Mouse (Mus musculus): ENCODE measurements at regions not wholly inside any gene's neighbourhood (a gene's known extent, or its start where the extent isn't known, plus 50 kb on each side); places are given as distances from the start of the nearest gene placed in this dataset.

- WGBS, result 75% methylated on average over 3 of the region's 3 CpGs
- H3K4me3 ChIP-seq (ENCODE audit: low read length), result no peak overlapping the region
- H3K36me3 ChIP-seq (ENCODE audit: control insufficient read depth, insufficient read depth, low read length), result no peaks in the 10 kb centered on the region
- ATAC-seq, result no peak
- no peaks in the 10 kb centered on the region for H3K4me1 ChIP-seq (ENCODE audit: control insufficient read depth, insufficient read depth, low read length)
- H3K4me2 ChIP-seq (ENCODE audit: low read depth, low read length), result no peak overlapping the region
- no peaks in the 10 kb centered on the region for H3K9me3 ChIP-seq (ENCODE audit: control insufficient read depth, low read length)
- no peak overlapping the region for H3K27ac ChIP-seq (ENCODE audit: low read length)
- H3K27me3 ChIP-seq (replicated peaks; ENCODE audit: control insufficient read depth, insufficient read depth, low read length), result no peaks in the 10 kb centered on the region
- H3K9ac ChIP-seq (ENCODE audit: low read depth, low read length), result no peak overlapping the region
These were observed 181.6 kb upstream of the Fam92a start for GRCm38 (mm10) chr4:12353337-12353856.

DNA sequence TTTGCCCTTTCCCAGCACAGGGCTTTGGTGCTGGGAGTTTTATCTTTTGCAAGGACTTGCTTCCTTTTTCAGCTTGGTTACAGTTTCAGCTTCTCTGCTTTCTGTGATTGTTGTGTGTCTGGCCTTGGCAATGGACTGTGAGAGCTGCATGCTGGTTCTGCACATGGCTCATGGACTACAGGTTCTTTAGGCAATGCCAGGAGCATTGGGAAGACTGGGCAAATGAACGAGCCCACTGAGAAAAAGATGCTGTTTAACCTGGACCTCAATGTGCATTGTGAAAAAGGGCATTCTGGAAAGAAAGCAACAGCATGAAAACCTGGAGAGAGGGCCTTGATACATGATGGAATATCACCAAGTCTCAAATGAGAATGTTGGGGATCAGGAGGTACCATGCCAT is 167.4 kb upstream of the Fam92a start:
- no peaks in the 10 kb centered on the region for H3K4me1 ChIP-seq (ENCODE audit: control insufficient read depth, insufficient read depth, low read length)
- ATAC-seq, result no peak
- H3K4me3 ChIP-seq (ENCODE audit: low read length), result no peak overlapping the region
- no peak overlapping the region for H3K9ac ChIP-seq (ENCODE audit: low read depth, low read length)
- H3K27me3 ChIP-seq (replicated peaks; ENCODE audit: control insufficient read depth, insufficient read depth, low read length), result no peaks in the 10 kb centered on the region
- 82% methylated on average over 1 of the region's 1 CpGs for WGBS
- no peak overlapping the region for H3K27ac ChIP-seq (ENCODE audit: low read length)
- no peaks in the 10 kb centered on the region for H3K36me3 ChIP-seq (ENCODE audit: control insufficient read depth, insufficient read depth, low read length)
- H3K9me3 ChIP-seq (ENCODE audit: control insufficient read depth, low read length), result no peaks in the 10 kb centered on the region
- H3K4me2 ChIP-seq (ENCODE audit: low read depth, low read length), result no peak overlapping the region

DNA sequence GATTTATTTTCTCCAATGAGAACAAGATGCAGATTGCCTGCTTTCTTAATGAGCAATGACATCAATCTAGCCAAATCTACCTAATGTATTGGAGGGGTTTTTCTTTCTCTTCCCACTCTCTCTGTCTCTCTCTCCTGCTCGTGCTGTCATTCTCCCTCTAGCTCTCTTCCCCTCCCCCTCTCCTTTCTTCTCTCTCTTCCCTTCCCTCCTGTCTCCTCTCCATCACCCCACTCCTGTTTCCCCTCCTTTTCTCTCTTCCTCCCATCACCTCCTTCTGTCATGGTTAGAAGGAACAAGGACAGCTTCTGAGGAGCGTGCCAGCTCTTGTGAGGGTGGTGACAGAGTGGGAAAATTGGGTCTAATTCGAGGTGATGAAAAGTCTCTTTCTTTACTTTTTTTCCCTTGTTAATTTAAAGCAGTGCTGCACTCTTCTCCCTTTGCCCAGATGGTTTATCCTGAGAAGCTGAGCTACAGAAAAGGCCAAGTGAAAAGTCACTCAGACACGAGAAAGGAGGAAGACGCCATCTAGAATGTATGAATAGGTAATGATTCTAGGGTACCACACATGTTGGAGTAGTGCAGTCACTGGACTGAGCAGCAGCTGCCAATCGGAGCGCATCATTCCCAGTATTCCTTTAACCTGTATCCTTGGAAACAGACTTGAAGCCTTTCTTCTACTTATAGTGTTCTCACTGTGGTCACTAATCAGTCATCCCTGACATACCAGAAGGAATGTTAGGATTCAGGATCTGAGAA is 163.2 kb upstream of the Fam92a start:
- Histone ChIP-seq H3K9ac (ENCODE audit: low read depth, low read length) (no peak overlapping the region), H3K36me3 (ENCODE audit: control insufficient read depth, insufficient read depth, low read length) (no peaks in the 10 kb centered on the region), H3K27ac (ENCODE audit: low read length) (no peak overlapping the region), H3K4me2 (ENCODE audit: low read depth, low read length) (no peak overlapping the region), H3K4me1 (ENCODE audit: control insufficient read depth, insufficient read depth, low read length) (no peaks in the 10 kb centered on the region), H3K9me3 (ENCODE audit: control insufficient read depth, low read length) (no peaks in the 10 kb centered on the region), H3K4me3 (ENCODE audit: low read length) (no peak overlapping the region), H3K27me3 (replicated peaks; ENCODE audit: control insufficient read depth, insufficient read depth, low read length) (no peaks in the 10 kb centered on the region)
- WGBS, result 77% methylated on average over 7 of the region's 7 CpGs
- ATAC-seq, result no peak

GRCm38 (mm10) chr4:12334429-12334828 is 162.6 kb upstream of the Fam92a start:
- Histone ChIP-seq H3K36me3 (ENCODE audit: control insufficient read depth, insufficient read depth, low read length) (no peaks in the 10 kb centered on the region), H3K9ac (ENCODE audit: low read depth, low read length) (no peak overlapping the region), H3K27ac (ENCODE audit: low read length) (no peak overlapping the region), H3K9me3 (ENCODE audit: control insufficient read depth, low read length) (no peaks in the 10 kb centered on the region), H3K4me1 (ENCODE audit: control insufficient read depth, insufficient read depth, low read length) (no peaks in the 10 kb centered on the region), H3K4me2 (ENCODE audit: low read depth, low read length) (no peak overlapping the region), H3K27me3 (replicated peaks; ENCODE audit: control insufficient read depth, insufficient read depth, low read length) (no peaks in the 10 kb centered on the region), H3K4me3 (ENCODE audit: low read length) (no peak overlapping the region)
- no peak for ATAC-seq
- WGBS, result 56% methylated on average over 9 of the region's 9 CpGs

DNA sequence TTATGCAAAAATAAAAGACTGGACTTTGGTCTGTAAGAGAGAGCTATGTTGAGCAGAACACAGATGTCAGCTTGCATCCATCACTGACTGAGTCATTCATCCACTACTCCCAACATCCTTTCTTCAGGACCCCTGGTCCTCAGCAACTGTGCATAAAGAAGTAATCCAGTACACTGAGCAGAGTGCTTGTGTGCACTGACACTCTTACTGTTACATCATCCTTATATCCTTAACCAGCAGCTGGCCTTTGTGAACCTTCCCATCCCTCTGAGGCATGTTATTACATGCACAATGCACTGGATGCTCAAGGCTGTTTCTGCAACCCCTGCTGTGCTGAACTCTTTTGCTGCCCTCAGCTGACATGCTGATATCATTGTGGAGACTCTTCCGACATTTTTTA is 144.2 kb upstream of the Fam92a start:
- 88% methylated on average over 1 of the region's 1 CpGs for WGBS
- Histone ChIP-seq H3K27me3 (replicated peaks; ENCODE audit: control insufficient read depth, insufficient read depth, low read length) (no peaks in the 10 kb centered on the region), H3K9ac (ENCODE audit: low read depth, low read length) (no peak overlapping the region), H3K4me1 (ENCODE audit: control insufficient read depth, insufficient read depth, low read length) (no peaks in the 10 kb centered on the region), H3K4me3 (ENCODE audit: low read length) (no peak overlapping the region), H3K9me3 (ENCODE audit: control insufficient read depth, low read length) (no peaks in the 10 kb centered on the region), H3K36me3 (ENCODE audit: control insufficient read depth, insufficient read depth, low read length) (no peaks in the 10 kb centered on the region), H3K4me2 (ENCODE audit: low read depth, low read length) (no peak overlapping the region), H3K27ac (ENCODE audit: low read length) (no peak overlapping the region)
- ATAC-seq, result no peak

DNA sequence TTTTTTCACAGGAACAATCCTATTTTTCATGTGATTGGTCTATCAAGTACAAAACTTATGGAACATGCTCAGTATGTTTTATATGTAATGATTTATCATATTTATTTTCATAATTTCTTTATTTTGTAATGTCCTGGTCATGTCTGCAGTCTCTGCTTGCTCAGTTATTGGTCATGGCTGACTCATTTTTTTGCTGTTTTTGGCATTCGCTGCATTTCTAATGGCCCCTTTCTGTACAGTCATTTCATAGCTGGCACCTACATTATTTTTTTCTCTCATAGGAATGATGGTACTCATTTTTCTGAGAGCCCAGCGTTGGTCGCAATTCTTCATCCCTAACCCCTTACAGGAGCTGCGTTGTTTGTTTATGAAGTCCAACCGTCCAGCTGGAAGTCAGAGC is 136.5 kb upstream of the Fam92a start:
- WGBS, result 74% methylated on average over 5 of the region's 5 CpGs
- no peaks in the 10 kb centered on the region for H3K4me1 ChIP-seq (ENCODE audit: control insufficient read depth, insufficient read depth, low read length)
- ATAC-seq, result no peak
- no peaks in the 10 kb centered on the region for H3K9me3 ChIP-seq (ENCODE audit: control insufficient read depth, low read length)
- no peak overlapping the region for H3K27ac ChIP-seq (ENCODE audit: low read length)
- H3K4me3 ChIP-seq (ENCODE audit: low read length), result no peak overlapping the region
- H3K27me3 ChIP-seq (replicated peaks; ENCODE audit: control insufficient read depth, insufficient read depth, low read length), result no peaks in the 10 kb centered on the region
- H3K4me2 ChIP-seq (ENCODE audit: low read depth, low read length), result no peak overlapping the region
- no peaks in the 10 kb centered on the region for H3K36me3 ChIP-seq (ENCODE audit: control insufficient read depth, insufficient read depth, low read length)
- no peak overlapping the region for H3K9ac ChIP-seq (ENCODE audit: low read depth, low read length)

DNA sequence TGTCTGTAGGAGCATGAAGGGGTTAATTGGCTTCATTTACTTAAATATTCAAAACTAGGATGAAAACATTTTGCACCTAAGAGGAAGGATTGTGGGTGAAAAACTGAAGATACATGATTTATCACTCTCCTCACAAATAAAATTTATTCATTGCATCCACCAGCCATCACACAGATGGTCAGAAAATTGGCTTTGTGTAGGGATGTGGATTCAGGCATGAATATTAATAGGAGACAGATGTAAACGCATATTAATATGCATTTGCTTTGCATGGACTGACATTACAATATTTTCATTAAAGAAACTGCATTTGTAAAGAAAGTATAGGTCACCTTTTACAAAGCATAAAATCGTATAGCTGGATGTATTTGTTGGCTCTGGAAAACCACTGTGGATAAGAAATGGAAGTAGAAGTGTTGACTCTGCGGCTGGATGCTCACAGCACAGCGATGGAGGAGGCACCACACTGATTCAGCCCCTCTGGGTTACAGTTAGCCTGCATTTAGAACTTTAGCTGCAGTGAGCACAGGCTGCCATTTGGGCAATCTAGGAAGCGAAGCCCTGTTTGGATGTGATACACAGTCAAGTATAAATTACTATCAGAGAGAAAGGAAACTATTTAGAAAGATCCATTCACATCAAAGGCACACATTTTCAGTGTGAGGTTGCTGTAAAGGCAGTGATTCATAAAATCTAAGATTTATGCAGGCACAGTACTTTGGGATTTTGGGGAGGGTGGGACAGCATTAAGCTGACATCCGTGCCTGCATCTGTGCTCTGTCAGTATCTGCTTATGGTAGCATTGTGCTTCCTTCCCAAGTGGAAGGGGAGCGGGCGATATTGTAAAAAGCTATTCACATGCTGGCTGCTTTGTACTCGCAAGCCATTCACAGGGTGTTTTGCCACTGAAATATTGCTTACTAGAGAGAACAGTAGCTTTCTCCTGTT is 135.1 kb upstream of the Fam92a start:
- H3K4me1 ChIP-seq (ENCODE audit: control insufficient read depth, insufficient read depth, low read length), result no peaks in the 10 kb centered on the region
- no peaks in the 10 kb centered on the region for H3K27me3 ChIP-seq (replicated peaks; ENCODE audit: control insufficient read depth, insufficient read depth, low read length)
- WGBS, result 63% methylated on average over 9 of the region's 9 CpGs
- no peak overlapping the region for H3K27ac ChIP-seq (ENCODE audit: low read length)
- H3K9ac ChIP-seq (ENCODE audit: low read depth, low read length), result no peak overlapping the region
- no peak overlapping the region for H3K4me3 ChIP-seq (ENCODE audit: low read length)
- H3K4me2 ChIP-seq (ENCODE audit: low read depth, low read length), result no peak overlapping the region
- no peaks in the 10 kb centered on the region for H3K9me3 ChIP-seq (ENCODE audit: control insufficient read depth, low read length)
- ATAC-seq, result no peak
- H3K36me3 ChIP-seq (ENCODE audit: control insufficient read depth, insufficient read depth, low read length), result no peaks in the 10 kb centered on the region

GRCm38 (mm10) chr4:12287079-12287686 is 115.4 kb upstream of the Fam92a start:
- Histone ChIP-seq H3K27me3 (replicated peaks; ENCODE audit: control insufficient read depth, insufficient read depth, low read length) (no peaks in the 10 kb centered on the region), H3K9me3 (ENCODE audit: control insufficient read depth, low read length) (no peaks in the 10 kb centered on the region), H3K36me3 (ENCODE audit: control insufficient read depth, insufficient read depth, low read length) (no peaks in the 10 kb centered on the region), H3K4me3 (ENCODE audit: low read length) (no peak overlapping the region), H3K27ac (ENCODE audit: low read length) (no peak overlapping the region), H3K4me1 (ENCODE audit: control insufficient read depth, insufficient read depth, low read length) (no peaks in the 10 kb centered on the region), H3K9ac (ENCODE audit: low read depth, low read length) (no peak overlapping the region), H3K4me2 (ENCODE audit: low read depth, low read length) (no peak overlapping the region)
- ATAC-seq, result no peak
- 47% methylated on average over 4 of the region's 4 CpGs for WGBS

GRCm38 (mm10) chr4:12286391-12286790 is 114.6 kb upstream of the Fam92a start:
- WGBS, result 81% methylated on average over 1 of the region's 1 CpGs
- H3K9ac ChIP-seq (ENCODE audit: low read depth, low read length), result no peak overlapping the region
- no peaks in the 10 kb centered on the region for H3K9me3 ChIP-seq (ENCODE audit: control insufficient read depth, low read length)
- no peak overlapping the region for H3K27ac ChIP-seq (ENCODE audit: low read length)
- H3K4me2 ChIP-seq (ENCODE audit: low read depth, low read length), result no peak overlapping the region
- no peaks in the 10 kb centered on the region for H3K4me1 ChIP-seq (ENCODE audit: control insufficient read depth, insufficient read depth, low read length)
- no peak overlapping the region for H3K4me3 ChIP-seq (ENCODE audit: low read length)
- H3K27me3 ChIP-seq (replicated peaks; ENCODE audit: control insufficient read depth, insufficient read depth, low read length), result no peaks in the 10 kb centered on the region
- no peaks in the 10 kb centered on the region for H3K36me3 ChIP-seq (ENCODE audit: control insufficient read depth, insufficient read depth, low read length)
- ATAC-seq, result no peak

All from intestine, embryonic 16.5 days (tissue).